In the genomic region with DNA sequence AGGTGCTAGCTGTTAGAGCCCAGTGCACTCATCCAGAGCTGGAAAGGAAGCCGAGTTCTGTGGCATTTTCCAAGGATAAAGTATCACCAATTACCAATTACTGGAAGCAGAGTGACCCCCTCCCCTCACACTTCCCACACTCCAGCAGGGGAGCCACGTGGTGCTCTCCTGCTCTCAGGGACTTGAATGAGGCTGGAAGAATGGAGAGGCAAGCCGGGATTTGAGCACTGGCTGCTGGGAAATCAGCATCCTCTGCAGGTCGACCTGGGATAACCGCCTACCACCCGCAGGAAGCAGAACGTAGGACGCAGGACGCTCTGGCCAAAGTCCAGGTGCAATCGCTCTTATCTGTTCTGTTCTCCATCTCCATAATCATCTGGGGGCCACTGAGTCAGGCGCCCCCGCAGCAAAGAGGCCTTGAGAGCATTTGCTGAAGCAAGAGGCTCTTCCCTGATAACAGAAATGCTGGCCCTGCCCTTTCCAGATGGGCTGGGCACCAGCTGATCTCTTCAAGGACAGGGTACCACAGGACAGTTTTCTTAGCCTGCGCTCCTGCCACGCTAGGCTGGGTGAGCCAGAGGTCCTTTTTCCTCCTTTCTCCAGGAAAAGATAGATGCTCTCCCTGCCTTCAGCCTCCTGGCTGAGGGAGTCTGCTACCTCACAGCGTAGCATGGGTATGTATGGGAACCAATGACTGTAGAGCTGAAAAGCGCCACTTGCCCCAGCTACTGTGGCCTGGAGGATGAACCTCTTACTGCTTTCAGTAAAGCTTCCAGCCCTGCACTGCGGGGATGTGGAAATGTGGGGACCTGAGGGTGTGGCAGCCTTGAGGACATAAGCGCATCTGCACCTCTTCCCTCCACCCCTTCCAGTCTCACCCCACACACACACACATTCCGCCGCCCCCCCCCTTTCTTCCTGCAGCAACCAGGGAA, we compare ENCODE assay signal across 1 mouse cellular context.
TF ChIP-seq lines count a peak whose summit lies in the region.

No protein-coding gene starts in this region.

TF ChIP-seq in CH12.LX, 34 proteins besides CTCF, POLR2A, EP300 and RAD21:
- TF ChIP-seq HCFC1 (IDR thresholded peaks at IDR 0.05; ENCODE audit: low read depth, low read length) (no peak), CHD1 (IDR thresholded peaks at IDR 0.05; ENCODE audit: low read depth, low read length) (no peak), PAX5 (IDR thresholded peaks at IDR 0.05; ENCODE audit: low read length) (no peak), MXI1 (IDR thresholded peaks at IDR 0.05; ENCODE audit: low read depth, low read length) (no peak), ETS1 (conservative IDR thresholded peaks at IDR 0.05; ENCODE audit: low read depth, low read length) (no peak), UBTF (IDR thresholded peaks at IDR 0.05; ENCODE audit: low read depth, low read length) (no peak), POLR2AphosphoS2 (IDR thresholded peaks at IDR 0.05; ENCODE audit: low read depth, low read length) (no peak), USF1 (IDR thresholded peaks at IDR 0.05; ENCODE audit: low read depth, low read length) (no peak), USF2 (conservative IDR thresholded peaks at IDR 0.05; ENCODE audit: low read depth, low read length) (no peak), MYC (IDR thresholded peaks at IDR 0.05; ENCODE audit: low read depth, low read length) (no peak), ZKSCAN1 (IDR thresholded peaks at IDR 0.05; ENCODE audit: borderline replicate concordance, low read depth, low read length) (no peak), E2F4 (IDR thresholded peaks at IDR 0.05; ENCODE audit: insufficient replicate concordance, low read depth, low read length) (no peak), JUN (IDR thresholded peaks at IDR 0.05; ENCODE audit: insufficient read depth, low read depth, low read length) (no peak), ELF1 (IDR thresholded peaks at IDR 0.05; ENCODE audit: low read depth, low read length) (no peak), MAFK (IDR thresholded peaks at IDR 0.05; ENCODE audit: insufficient replicate concordance, low read length) (no peak), MEF2A (IDR thresholded peaks at IDR 0.05; ENCODE audit: borderline replicate concordance, low read depth, low read length) (no peak)
